Mouse (Mus musculus): ENCODE measurements around the gene Nkain2.
"Not testable (repeated sequence)": the region's sequence is repeated elsewhere in the genome, so short reads cannot be mapped to it uniquely, and the experiment has no call there.

The Nkain2 gene

DNA sequence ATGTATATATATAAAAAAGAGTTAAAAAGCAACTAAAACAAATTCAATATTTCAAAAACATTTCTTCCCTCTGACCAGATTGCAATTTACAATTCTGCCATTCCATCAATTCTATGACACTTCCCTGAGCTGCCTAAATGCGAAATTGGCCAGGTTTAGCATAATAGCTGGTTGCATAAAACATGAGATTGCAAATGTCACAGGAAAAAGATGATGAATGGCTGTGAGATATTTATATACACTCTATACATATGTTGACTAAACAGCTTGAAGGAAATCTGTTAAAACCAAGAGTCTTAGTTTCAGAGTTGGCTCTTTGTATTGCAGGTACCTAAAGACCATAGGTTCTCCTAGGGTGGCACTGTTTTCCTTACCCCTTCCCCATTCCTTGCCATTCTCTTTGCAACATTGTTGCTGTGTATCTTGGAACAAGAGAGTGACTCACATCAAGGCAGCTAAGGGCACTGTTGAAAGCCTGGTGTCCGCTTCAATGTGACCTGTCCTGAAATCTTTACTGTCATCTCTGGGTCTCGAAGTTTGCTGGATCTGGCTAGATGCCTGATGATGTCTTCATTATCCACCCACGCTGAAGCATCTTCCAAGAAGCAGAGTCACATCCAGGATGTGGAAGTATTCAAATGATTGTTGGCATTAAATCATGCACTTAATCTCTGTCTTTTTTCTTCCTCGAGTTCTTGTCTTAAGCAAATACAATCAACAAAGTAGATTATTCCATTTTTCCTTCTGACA is 837.5 kb downstream of the Nkain2 start:
- no peak for DNase-seq

DNA sequence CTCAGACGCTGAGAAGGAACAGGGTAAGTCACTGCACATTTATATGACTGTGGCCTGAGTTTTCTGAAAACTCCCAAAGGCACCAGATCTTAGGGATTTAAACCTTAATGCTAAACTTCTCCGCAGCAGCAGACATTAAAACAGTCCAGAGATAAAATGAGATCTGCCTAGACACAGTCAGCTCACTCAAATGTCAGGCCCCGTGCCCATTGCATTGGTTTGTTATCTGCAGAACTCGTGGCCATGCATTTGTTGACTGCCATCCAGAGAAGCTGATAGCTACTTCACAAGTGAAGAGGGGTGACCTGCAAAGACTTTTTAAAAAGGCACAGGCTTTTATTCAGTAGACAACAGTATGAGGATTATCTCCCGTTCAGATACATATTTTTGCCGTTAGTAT is 838.2 kb downstream of the Nkain2 start:
- peak; percentile 86 for DNase-seq

DNA sequence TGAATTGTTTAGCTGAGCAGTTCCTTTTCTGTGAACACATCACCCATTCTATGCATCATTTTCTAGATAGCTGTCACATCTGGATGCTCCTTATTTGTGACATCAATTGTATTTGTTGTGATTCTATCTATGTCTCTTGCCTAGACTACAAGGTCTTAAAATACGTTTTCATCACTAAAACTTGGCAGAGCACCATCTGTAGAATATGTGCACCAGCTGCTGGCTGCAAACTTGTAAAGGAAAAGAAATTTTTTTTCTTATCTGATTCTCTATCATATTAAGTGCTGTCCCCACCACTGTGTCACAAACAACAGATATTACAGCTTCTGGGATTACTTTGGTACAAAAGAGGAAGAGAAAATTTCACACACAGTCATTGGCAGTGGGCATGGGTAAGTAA is 860.3 kb downstream of the Nkain2 start:
- no peak for DNase-seq

DNA sequence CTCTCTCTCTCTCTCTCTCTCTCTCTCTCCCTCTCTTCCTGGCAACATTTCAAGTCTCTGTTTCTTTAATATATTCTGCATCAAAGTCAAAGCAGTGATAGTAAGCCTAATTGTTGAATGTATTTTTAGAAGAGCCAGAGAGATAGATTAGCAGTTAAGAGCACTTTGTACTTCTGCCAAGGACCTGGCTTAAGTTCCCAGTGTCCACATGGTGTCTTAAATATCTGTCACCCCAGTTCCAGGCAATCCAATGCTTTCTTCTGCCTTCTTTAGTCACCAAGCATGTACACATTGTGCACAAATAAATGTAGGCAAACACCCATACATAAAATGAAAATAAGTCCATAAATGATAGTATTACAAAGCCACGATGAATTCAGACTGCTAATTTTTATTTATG is 871.9 kb downstream of the Nkain2 start:
- DNase-seq = no peak

DNA sequence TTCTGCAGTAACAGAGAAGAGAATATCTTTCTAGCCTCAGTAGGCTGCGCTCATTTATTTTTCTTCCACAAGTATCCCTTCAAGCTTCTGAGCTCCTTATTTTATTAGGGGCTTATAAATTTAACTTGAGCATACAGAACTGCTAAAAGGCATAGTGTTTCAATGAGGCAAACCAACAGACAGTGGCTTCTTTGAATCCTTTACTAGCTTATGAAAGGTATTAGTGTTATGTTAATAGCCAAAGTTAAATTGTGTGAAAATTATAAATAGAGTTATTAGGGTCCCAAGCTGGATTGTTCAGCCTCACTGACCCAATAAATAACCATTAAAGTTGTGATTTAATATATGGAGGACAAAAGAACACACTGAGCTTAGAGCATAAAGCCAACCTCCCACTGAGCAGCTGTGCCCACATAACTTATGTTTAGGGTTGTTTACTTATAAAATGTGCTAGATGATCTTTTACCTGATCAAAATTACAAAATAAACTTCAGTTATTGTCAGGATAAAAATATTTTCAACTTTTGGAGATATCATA is 889.0 kb downstream of the Nkain2 start:
- no peak for DNase-seq

DNA sequence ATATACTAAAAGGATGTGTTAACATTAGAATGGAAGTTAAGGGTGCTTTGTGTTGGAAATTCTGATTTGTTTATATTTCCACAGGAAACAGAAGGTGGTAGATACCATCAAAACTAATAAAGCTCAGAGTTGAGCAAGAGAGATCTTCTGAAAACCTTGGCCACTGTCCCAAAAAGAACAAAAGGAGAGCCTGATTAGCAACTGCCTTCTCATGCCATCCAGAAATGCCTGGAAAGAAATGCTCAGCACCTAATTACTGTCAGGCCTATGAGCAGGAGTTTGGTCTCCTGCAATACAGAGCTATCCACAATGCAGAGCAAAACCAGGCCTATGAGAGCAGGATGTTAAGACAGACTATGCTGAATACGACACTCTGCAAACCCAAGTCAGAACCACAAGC is 897.1 kb downstream of the Nkain2 start:
- no peak for DNase-seq

DNA sequence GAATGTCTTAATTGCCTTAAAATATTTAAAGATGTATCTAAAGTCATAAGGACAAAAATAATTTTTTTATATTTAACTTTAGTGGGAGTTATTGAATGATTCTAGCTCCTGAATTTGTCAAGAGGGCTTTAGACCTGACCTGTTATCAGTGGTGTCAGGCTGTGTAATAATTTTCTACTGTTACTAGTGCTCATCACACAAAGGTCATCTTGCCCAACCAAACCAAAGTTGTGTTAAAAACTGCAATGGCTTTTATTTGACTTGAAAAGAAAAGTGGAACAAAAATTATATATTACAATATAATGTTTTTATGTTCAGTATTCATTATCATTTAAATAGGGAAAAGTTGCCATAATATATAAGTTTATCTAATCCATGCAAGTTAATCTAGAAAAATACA is 911.9 kb downstream of the Nkain2 start:
- DNase-seq = no peak

DNA sequence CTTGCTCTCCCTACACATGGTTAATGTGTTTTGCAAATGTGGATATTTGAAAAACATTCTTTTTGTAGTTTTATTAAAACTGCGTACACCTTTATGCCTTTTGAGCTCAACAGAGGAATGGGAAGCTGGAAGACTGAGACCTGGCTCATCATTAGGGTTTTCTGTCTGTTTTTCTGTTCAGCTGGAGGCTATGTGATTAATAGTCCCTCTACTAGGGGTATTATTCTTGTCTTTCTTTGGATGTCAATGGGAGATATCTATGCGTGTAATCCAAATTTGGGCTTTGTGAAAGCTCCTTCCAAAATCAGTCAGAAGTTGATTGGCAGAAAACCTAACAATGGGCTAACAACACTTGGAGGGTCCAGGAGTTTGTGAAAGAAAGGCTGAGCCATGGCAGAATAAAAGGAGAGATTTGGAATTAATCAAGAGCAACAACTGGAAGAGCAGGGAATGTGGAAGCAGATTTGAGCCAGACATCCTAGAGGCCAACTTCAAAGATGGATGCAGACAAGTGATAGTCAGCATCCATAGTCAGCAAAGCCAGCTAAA is 943.0 kb downstream of the Nkain2 start:
- no peak for DNase-seq

DNA sequence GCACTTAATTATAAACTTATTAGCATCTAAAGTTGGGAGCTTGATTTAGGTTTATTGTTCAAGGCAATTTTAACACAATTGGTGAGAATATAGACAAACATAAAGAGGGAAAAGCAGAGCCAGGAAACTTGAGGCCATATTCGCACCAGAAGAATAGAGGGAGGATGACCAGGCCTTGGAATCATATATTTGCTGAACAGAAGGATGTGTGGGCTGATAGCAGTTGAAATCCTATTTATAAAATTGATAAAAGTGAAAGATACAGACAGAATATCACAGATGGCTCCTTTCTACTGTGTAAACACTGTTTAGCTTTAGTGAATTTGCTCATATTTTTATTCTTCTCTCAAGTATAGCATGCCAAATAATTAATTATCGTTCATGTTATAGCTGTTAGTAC is 958.3 kb downstream of the Nkain2 start:
- DNase-seq = no peak

DNA sequence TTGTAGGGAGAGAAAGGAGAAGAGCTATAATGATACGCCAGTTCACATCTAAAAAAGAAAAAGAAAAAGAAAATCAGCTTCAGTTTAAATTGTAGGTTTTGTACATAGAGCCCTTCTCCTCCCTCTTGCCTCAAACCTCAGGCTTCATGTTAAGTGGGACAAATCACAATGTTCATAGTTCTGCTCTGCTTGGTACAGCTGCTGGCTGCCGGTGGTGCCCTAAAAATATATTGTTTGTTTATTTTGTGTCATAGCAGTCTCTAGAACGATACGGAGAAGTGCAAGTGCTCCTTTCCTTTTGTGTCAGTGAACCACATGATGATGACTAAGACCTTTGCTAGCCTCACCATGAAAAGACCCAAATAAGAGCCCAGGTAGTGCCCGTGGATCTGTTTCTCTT is 962.6 kb downstream of the Nkain2 start:
- peak; percentile 91 for DNase-seq

DNA sequence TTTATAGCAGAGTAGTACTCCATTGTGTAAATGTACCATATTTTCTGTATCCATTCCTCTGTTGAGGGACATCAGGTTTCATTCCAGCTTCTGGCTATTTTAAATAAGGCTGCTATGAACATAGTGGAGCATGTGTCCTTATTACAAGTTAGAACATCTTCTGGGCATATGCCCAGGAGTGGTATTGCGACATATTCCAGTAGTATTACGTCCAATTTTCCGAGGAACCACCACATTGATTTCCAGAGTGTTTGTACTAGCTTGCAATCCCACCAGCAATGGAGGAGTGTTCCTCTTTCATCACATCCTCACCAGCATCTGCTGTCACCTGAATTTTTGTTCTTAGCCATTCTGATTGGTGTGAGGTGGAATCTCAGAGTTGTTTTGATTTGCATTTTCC is 969.4 kb downstream of the Nkain2 start:
- not testable (repeated sequence) for DNase-seq

DNA sequence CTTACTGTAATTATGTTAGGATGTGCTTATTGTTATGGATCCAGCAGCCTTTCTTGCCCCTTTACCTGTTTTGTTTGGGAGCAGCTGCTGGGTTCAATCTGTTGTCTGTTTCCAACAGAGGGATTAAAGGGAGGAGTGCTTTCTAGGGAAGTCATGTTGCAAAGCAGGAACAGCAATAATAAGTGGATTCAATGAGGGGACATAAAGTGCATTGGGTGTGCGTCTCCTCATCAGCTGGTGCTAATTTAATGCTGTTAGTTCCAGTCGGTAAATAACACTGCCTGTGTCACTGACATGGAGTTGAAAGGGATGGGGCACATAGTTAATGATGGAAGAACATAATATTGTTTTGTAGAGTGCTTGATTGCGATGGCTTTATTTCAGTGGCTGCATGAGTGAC is 982.8 kb downstream of the Nkain2 start:
- DNase-seq = no peak

DNA sequence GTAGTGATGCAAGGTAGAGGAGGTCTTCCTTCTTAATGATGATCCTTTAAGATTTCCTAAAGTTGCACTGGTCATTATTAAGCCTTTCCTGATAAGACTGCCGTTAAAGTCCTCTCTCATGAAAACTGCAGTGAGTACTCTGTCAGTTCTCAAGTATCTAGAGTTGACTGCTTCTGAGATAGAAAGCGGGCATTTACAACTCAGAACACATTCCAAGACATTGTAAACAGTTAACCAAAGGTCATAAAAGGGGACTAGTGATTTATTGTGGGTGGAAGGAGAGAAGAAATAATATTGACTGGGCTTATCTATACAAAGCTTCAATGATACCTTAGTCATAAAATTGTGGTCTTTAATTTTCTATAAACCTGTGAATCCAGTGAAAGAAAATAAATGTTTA is 990.8 kb downstream of the Nkain2 start:
- DNase-seq = no peak

DNA sequence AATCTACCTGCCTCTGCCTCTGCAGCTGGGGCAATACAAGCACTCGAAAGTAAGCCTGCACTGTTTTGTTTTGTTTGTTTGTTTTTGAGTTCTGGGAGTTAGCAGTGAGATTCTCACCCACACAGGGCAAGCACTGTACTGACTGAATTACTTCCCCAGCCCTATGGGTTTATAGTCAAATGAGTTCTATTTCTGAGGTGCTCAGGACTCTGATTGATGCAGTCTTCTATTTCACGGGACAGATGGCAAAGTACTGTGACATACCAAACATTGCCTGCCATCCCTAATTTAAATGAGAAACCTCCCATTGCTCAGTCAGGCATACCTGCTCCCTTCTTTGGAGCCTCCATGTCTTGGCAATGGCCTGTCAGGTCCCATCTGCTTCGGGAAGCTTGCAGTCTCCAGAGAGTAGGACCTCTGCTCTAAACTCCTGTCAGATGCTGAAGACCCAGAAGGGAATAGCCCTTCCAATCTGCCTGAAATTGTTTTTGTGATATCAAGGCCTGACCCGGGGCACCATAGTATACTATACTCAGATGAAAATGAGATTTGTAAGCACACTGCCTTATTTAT is 1016.9 kb downstream of the Nkain2 start:
- no peak for DNase-seq

DNA sequence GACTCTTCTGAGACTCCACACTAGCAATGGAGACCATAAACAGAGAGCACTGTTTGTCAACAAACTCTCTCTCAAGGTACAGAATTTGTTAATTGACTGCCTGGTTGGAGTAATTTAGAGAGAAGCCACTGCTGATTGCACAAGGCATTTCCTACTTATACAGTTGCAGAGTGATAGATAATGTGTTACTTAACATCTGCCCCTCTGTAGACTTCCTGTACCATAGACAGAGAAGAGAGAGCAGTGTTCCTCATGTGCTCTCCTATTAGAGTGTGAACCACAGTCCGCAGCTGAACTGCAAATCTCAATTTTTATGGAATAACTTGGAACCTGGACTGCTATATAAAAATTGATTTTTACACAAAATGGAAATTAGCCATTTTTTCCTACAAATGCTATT is 1022.0 kb downstream of the Nkain2 start:
- no peak for DNase-seq

DNA sequence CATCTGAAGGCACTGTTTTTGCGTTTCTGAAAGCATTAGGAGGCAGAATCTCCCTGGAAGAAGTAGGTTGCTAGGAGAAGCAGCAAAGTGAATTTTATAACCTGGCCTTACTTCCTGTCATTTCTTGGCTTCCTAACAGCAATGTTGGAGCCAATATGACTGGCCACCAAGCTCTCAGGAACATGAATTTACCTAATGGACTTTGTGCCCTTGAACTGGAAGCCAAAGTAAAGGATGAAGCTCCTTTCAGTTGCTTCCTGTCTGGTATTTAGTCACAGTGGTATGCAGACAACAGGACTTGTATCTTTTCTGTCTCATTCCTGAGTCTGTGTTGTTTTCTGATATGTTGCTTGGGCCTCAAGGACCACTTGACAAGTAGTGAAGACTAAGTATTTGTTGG is 1063.2 kb downstream of the Nkain2 start:
- no peak for DNase-seq

DNA sequence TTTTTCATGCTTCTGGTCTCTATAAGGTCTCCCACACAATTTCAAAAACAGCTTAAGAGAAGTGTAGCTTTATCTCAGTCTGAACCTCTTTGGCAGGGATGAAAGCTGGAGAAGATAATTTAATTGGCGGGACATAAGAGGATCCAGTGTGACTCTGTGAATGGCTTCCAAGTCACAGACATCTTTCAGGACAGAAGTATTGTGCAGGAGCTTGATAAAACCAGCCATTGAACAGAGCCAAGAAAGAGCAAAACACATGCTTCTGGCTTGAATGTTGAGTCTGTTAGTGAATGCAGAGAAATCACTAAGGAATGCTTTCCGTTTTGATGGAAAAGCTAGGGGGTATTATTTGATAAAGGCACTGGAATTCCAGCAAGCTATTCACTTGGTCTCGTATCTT is 1077.7 kb downstream of the Nkain2 start:
- DNase-seq = no peak

DNA sequence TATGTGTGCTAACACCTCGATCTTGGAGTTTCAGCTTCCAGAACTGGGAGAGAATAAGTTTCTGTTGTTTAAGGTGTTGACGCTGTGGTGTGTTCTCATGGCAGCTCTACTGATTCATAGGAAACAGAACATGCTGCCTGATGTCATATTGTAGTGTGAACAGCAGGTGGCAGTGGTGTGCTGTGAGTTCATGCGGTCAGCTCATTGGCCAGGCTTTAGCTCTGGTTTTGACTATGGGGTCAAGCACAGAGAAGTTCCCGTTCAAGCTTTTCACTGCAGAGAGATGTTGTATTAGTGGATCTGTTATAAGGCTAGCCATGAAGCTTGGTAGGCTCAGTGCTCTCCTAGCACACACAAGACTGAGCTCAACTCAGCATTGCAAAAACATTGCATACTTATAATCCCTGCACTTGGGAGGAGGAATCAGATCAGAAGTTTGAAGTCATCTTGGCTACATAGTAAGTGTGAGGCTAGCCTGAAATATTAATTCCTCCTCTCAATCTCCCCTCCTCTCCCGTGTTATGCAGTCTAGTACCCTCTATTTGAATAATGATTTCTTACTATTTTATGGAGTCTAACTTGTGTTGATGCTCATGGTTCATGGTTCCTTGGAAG is 1147.7 kb downstream of the Nkain2 start:
- no peak for DNase-seq

DNA sequence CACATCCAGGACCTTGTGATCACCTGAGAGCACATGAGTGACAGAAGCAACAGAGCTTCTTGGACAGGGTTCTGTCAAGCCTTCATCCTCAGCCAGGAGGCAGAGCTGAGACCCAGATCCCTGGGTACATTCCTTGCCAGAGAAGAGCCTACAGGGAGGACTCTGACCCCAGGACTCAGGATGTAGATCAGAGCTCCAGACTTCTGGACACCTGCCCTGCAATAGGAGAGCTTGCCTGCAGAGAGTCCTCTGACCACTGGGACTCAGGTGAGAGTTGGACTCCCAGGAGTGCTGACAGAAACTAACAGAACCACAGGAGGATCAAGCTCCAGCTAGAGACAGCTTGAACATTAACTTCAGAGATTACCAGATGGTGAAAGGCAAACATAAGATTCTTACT is 1162.2 kb downstream of the Nkain2 start:
- DNase-seq = no peak

DNA sequence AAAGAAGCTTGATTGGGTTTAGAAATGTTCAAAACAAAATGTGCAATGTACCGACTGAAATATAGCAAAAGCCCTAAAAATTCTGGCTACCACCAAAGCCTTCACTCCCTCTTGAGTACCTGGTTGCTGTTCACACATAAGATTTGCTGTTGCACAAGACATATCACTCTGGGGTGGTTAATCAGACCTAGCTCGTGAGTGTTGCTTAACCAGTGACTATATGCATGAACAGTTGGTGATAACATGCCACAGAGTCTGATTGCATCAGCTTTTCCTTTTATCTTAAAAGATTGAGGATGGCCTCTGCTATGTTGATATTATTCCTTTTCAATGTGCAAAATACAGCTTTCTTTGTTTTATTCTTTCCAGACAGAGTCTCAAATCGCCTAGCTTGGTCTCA is 1243.0 kb downstream of the Nkain2 start:
- no peak for DNase-seq

DNA sequence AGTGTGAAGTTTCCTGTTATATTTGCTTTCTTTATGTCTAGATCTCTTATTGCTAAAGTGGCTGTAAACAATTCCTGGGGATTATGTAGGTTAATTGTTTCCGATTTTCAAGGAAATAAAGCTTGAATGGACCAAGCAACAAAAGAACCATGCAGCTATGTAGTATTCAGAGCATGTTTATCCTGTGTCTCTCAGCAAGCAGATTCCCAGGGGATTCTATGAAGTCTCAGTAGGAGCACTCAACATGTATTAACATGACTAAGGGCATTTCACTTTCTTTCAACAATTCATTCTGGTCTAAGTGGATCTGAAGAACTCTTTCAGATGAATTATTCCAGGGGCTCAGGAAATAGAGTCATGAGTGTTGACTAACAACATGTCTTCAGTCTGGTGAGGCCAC is 1244.2 kb downstream of the Nkain2 start:
- no peak for DNase-seq
